Mouse (Mus musculus) myocyte (in vitro differentiated cells): ENCODE results near the gene Arhgap10.

Experiments
- E2F4 ChIP-seq: IDR thresholded peaks from one replicate; pipeline ENCODE4 v1.6.1; 2011; ENCODE audit warnings: mild to moderate bottlenecking, control low read depth, moderate library complexity; ENCODE audit not compliant: insufficient read depth
- MAX ChIP-seq: IDR thresholded peaks from one replicate; pipeline ENCODE4 v1.6.1; 2011; ENCODE audit warnings: low read depth, mild to moderate bottlenecking, control low read depth
- MYOG ChIP-seq, 3 experiments: IDR thresholded peaks; one replicate each; pipeline ENCODE4 v1.6.1; 2011; ENCODE audit warnings: control low read depth in 2 of 3, low read depth in 2 of 3, mild to moderate bottlenecking in 2 of 3; ENCODE audit not compliant: insufficient read length in 2 of 3, control insufficient read depth in 1 of 3, insufficient read depth in 1 of 3
- POLR2A ChIP-seq: IDR thresholded peaks from one replicate; pipeline ENCODE4 v1.6.1; 2011; ENCODE audit warnings: low read depth, mild to moderate bottlenecking, control low read depth, moderate library complexity; ENCODE audit not compliant: insufficient read length
- REST ChIP-seq: IDR thresholded peaks from one replicate; pipeline ENCODE4 v1.6.1; 2011; ENCODE audit warnings: mild to moderate bottlenecking, control low read depth, moderate library complexity; ENCODE audit not compliant: insufficient read depth, insufficient read length
- SRF ChIP-seq: IDR thresholded peaks from one replicate; pipeline ENCODE4 v1.6.1; 2011; ENCODE audit warnings: low read depth; ENCODE audit not compliant: control insufficient read depth, insufficient read length
- TCF12 ChIP-seq: IDR thresholded peaks from one replicate; pipeline ENCODE4 v1.6.1; 2011; ENCODE audit warnings: mild to moderate bottlenecking, control low read depth; ENCODE audit not compliant: poor library complexity, insufficient read depth, severe bottlenecking
- TCF3 ChIP-seq: IDR thresholded peaks from one replicate; pipeline ENCODE4 v1.6.1; 2011; ENCODE audit warnings: low read depth, control low read depth; ENCODE audit not compliant: insufficient read length

DNA sequence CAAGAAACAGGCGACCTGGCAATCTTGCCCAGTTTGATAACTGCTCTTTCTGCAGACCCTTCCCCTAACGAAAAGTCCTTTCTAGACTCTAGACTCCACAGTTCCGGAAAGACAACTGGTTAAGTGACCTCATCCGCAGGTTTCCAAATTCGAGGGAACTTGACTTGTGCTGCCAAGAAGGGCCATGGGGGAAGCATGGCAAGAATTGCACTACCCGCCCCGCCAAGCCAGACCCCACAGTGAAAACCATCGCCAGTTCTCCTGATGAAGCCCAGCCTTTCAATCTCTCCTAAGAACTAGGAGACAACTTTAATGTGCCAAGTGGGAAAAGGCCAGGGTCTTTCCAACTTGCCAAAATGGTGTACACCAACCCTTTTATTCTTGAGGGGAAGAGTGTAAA is 2.6 kb downstream of the Arhgap10 start:
- TF ChIP-seq POLR2A = no peak
- TF ChIP-seq MAX = no peak
- no peak for TF ChIP-seq SRF
- no peak for TF ChIP-seq TCF12
- no peak for TF ChIP-seq MYOG (IDR thresholded peaks at IDR 0.05; ENCODE audit: control insufficient read depth in 1 of 3, insufficient read depth in 1 of 3, insufficient read length in 2 of 3, low read depth in 2 of 3)
- no peak for TF ChIP-seq E2F4
- no peak for TF ChIP-seq TCF3
- no peak for TF ChIP-seq REST
